Mouse (Mus musculus): ENCODE data around the gene Hapln2. TPM values are rescaled to one million over a fixed set of nuclear protein-coding genes. Genes with fewer than 3 reads are reported as not detected.

The Hapln2 gene
- polyA plus RNA-seq, 1 experiment from 2014 or later: 0.18 TPM

GRCm38 (mm10) chr3:88042661-88043421 lies 15.5 kb upstream of the Hapln2 start, which contains the start of gene Gpatch4:
Gpatch4 (plus strand) TSS chr3:88043108.
- no peaks in the 10 kb centered on the region for H3K9me3 ChIP-seq (replicated peaks; ENCODE audit: control insufficient read depth, low read length)
- peak within 1 kb of the TSS; percentile 69 for H3K27ac ChIP-seq (ENCODE audit: low read length)
- peak within 1 kb of the TSS; percentile 72 for H3K4me2 ChIP-seq (ENCODE audit: low read depth, low read length)
- peaks cover 3% of the 10 kb centered on the region; the same call in 1 of the 2 replicates for H3K27me3 ChIP-seq (ENCODE audit: control insufficient read depth, insufficient read depth, low read length)
- peak within 1 kb of the TSS; percentile 94 for H3K4me3 ChIP-seq (replicated peaks; ENCODE audit: low read length)
- 8% methylated on average over 36 of the region's 36 CpGs for WGBS
- H3K36me3 ChIP-seq (ENCODE audit: control insufficient read depth, insufficient read depth, low read length): no peaks in the 10 kb centered on the region
- peak; percentile 94 for ATAC-seq (ENCODE audit: insufficient read depth, low FRiP score)
- H3K4me1 ChIP-seq (ENCODE audit: control insufficient read depth, insufficient read depth, low read length): 0 out of 2 replicates have a peak, but pooled peaks cover 5% of the 10 kb centered on the region
- H3K9ac ChIP-seq (ENCODE audit: low read length): peak within 1 kb of the TSS; percentile 80

- no peak for ATAC-seq (ENCODE audit: insufficient read depth, low FRiP score)
- 52% methylated on average over 1 of the region's 1 CpGs for WGBS
- no peaks in the 10 kb centered on the region for H3K9me3 ChIP-seq (replicated peaks; ENCODE audit: control insufficient read depth, low read length)
- no peak overlapping the region for H3K4me2 ChIP-seq (ENCODE audit: low read depth, low read length)
- no peak overlapping the region for H3K9ac ChIP-seq (ENCODE audit: low read length)
- H3K27me3 ChIP-seq (ENCODE audit: control insufficient read depth, insufficient read depth, low read length): peaks cover 11% of the 10 kb centered on the region
- no peak overlapping the region for H3K27ac ChIP-seq (ENCODE audit: low read length)
- H3K4me3 ChIP-seq (replicated peaks; ENCODE audit: low read length): no peak overlapping the region
- H3K4me1 ChIP-seq (ENCODE audit: control insufficient read depth, insufficient read depth, low read length): no peaks in the 10 kb centered on the region
- no peaks in the 10 kb centered on the region for H3K36me3 ChIP-seq (ENCODE audit: control insufficient read depth, insufficient read depth, low read length)
Observed at GRCm38 (mm10) chr3:88035561-88036293, 8.3 kb upstream of the Hapln2 start.

- no peak overlapping the region for H3K27ac ChIP-seq (ENCODE audit: low read length)
- peaks cover 11% of the 10 kb centered on the region for H3K27me3 ChIP-seq (ENCODE audit: control insufficient read depth, insufficient read depth, low read length)
- H3K36me3 ChIP-seq (ENCODE audit: control insufficient read depth, insufficient read depth, low read length): no peaks in the 10 kb centered on the region
- H3K4me1 ChIP-seq (ENCODE audit: control insufficient read depth, insufficient read depth, low read length): no peaks in the 10 kb centered on the region
- no peak overlapping the region for H3K4me2 ChIP-seq (ENCODE audit: low read depth, low read length)
- H3K9me3 ChIP-seq (replicated peaks; ENCODE audit: control insufficient read depth, low read length): no peaks in the 10 kb centered on the region
- no peak overlapping the region for H3K4me3 ChIP-seq (replicated peaks; ENCODE audit: low read length)
- no peak overlapping the region for H3K9ac ChIP-seq (ENCODE audit: low read length)
- WGBS: 46% methylated on average over 5 of the region's 5 CpGs
- no peak for ATAC-seq (ENCODE audit: insufficient read depth, low FRiP score)
Observed at GRCm38 (mm10) chr3:88033506-88033905, 6.1 kb upstream of the Hapln2 start.

- Histone ChIP-seq H3K9ac (ENCODE audit: low read length) (no peak overlapping the region), H3K4me1 (ENCODE audit: control insufficient read depth, insufficient read depth, low read length) (no peaks in the 10 kb centered on the region), H3K27ac (ENCODE audit: low read length) (no peak overlapping the region), H3K4me2 (ENCODE audit: low read depth, low read length) (no peak overlapping the region), H3K27me3 (ENCODE audit: control insufficient read depth, insufficient read depth, low read length) (peaks cover 11% of the 10 kb centered on the region), H3K4me3 (replicated peaks; ENCODE audit: low read length) (no peak overlapping the region), H3K36me3 (ENCODE audit: control insufficient read depth, insufficient read depth, low read length) (no peaks in the 10 kb centered on the region), H3K9me3 (replicated peaks; ENCODE audit: control insufficient read depth, low read length) (peaks cover 7% of the 10 kb centered on the region; the same call in 1 of the 2 replicates)
- WGBS: 10% methylated on average over 19 of the region's 19 CpGs
- ATAC-seq (ENCODE audit: insufficient read depth, low FRiP score): no peak; the same call in 1 of the 2 replicates
Observed at GRCm38 (mm10) chr3:88030608-88031395, 3.4 kb upstream of the Hapln2 start.

GRCm38 (mm10) chr3:88026823-88027222 lies 560 bp downstream of the Hapln2 start:
- Histone ChIP-seq H3K4me3 (replicated peaks; ENCODE audit: low read length) (no peak overlapping the region), H3K27ac (ENCODE audit: low read length) (no peak overlapping the region), H3K4me1 (ENCODE audit: control insufficient read depth, insufficient read depth, low read length) (peaks cover 14% of the 10 kb centered on the region), H3K4me2 (ENCODE audit: low read depth, low read length) (no peak overlapping the region), H3K9ac (ENCODE audit: low read length) (no peak overlapping the region), H3K36me3 (ENCODE audit: control insufficient read depth, insufficient read depth, low read length) (no peaks in the 10 kb centered on the region), H3K27me3 (ENCODE audit: control insufficient read depth, insufficient read depth, low read length) (peaks cover 47% of the 10 kb centered on the region), H3K9me3 (replicated peaks; ENCODE audit: control insufficient read depth, low read length) (peaks cover 7% of the 10 kb centered on the region; the same call in 1 of the 2 replicates)
- ATAC-seq (ENCODE audit: insufficient read depth, low FRiP score): no peak
- WGBS: 65% methylated on average over 7 of the region's 7 CpGs

- 0 out of 2 replicates have a peak, but pooled peaks have one; percentile 37 for ATAC-seq (ENCODE audit: insufficient read depth, low FRiP score)
- H3K4me2 ChIP-seq (ENCODE audit: low read depth, low read length): peak overlapping the region; percentile 100
- WGBS: under 1% methylated on average over 81 of the region's 81 CpGs
- peaks cover 14% of the 10 kb centered on the region for H3K4me1 ChIP-seq (ENCODE audit: control insufficient read depth, insufficient read depth, low read length)
- peak overlapping the region; percentile 60 for H3K9ac ChIP-seq (ENCODE audit: low read length)
- peaks cover 7% of the 10 kb centered on the region; the same call in 1 of the 2 replicates for H3K9me3 ChIP-seq (replicated peaks; ENCODE audit: control insufficient read depth, low read length)
- peaks cover 63% of the 10 kb centered on the region for H3K27me3 ChIP-seq (ENCODE audit: control insufficient read depth, insufficient read depth, low read length)
- no peaks in the 10 kb centered on the region for H3K36me3 ChIP-seq (ENCODE audit: control insufficient read depth, insufficient read depth, low read length)
- peak overlapping the region; percentile 65 for H3K4me3 ChIP-seq (replicated peaks; ENCODE audit: low read length)
- no peak overlapping the region for H3K27ac ChIP-seq (ENCODE audit: low read length)
Observed at GRCm38 (mm10) chr3:88023192-88024074, 4.0 kb downstream of the Hapln2 start.

GRCm38 (mm10) chr3:88022322-88023191 lies 4.8 kb downstream of the Hapln2 start:
- Histone ChIP-seq H3K9ac (ENCODE audit: low read length) (peak overlapping the region; percentile 60), H3K4me2 (ENCODE audit: low read depth, low read length) (peak overlapping the region; percentile 100), H3K9me3 (replicated peaks; ENCODE audit: control insufficient read depth, low read length) (no peaks in the 10 kb centered on the region), H3K36me3 (ENCODE audit: control insufficient read depth, insufficient read depth, low read length) (no peaks in the 10 kb centered on the region), H3K4me3 (replicated peaks; ENCODE audit: low read length) (peak overlapping the region; percentile 65), H3K27me3 (ENCODE audit: control insufficient read depth, insufficient read depth, low read length) (peaks cover 63% of the 10 kb centered on the region), H3K4me1 (ENCODE audit: control insufficient read depth, insufficient read depth, low read length) (peaks cover 14% of the 10 kb centered on the region), H3K27ac (ENCODE audit: low read length) (no peak overlapping the region)
- 2% methylated on average over 66 of the region's 66 CpGs for WGBS
- ATAC-seq (ENCODE audit: insufficient read depth, low FRiP score): peak; percentile 91
